Mouse (Mus musculus) spleen, postnatal 4 days (tissue): Measurements from ENCODE around the gene Hif3a.
"Not testable (repeated sequence)": the region's sequence is repeated elsewhere in the genome, so short reads cannot be mapped to it uniquely, and the experiment has no call there.

Experiments
- DNase-seq, 2 experiments: peaks; one replicate each; pipeline ENCODE4 v3.0.0; 2022; ENCODE audit warnings: low spot score in 2 of 2

Gene Hif3a

DNA sequence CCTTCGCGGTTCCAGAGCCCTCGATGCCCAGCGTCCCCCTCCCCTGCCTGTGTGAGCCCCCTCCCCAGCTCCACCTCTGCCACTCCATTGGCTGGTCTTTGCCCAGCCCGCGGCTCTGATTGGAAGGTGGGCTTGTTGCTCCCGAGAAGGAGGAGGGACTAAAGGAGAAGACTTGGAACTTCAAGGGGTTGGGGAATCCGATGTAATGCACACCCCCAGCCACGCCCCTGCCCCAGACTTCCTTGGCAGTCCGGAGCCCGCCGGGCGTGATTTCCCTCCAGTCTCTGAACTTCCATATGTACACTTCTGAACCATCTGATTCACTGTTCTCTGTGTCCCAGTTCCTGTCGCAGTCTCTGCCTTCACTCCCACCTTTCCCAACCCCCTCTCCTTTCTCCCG, at the start of gene Hif3a:
Gene Hif3a (minus strand): TSS at position 39 of the 400 bp plus-strand sequence.
- no peak for DNase-seq

DNA sequence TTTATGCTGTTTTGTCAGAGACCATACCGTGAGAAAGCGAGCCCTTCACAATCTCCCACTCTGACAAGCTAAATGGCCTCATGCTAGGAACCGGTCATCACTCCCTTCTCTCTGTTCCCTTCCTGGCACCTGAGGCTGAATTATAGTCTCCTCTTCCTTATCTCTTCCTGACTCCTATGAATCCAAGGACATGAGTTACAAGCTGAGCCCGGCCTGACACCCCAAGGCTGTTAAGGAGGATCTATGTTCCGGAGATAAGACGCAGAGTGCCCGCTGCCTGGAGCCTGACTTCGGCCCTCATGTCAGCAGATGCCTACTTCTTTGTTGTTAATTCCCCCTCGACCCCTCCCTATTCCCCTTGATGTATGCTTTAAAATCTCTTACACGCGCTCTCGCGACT, 39.4 kb upstream of the Hif3a start:
- DNase-seq = not testable (repeated sequence)

- DNase-seq = peak in 1 of 2 experiments; percentile 22
Observed at GRCm38 (mm10) chr7:17091280-17091679, 29.1 kb upstream of the Hif3a start.

- no peak for DNase-seq
Observed at GRCm38 (mm10) chr7:17090058-17090585, 27.9 kb upstream of the Hif3a start.

GRCm38 (mm10) chr7:17087731-17088130, 25.5 kb upstream of the Hif3a start:
- DNase-seq = no peak

- DNase-seq = peak in 1 of 2 experiments; percentile 14
Observed at GRCm38 (mm10) chr7:17082766-17083165, 20.5 kb upstream of the Hif3a start.

- DNase-seq = no peak
Observed at GRCm38 (mm10) chr7:17078076-17078654, 15.9 kb upstream of the Hif3a start.

- DNase-seq = no peak
Observed at GRCm38 (mm10) chr7:17076542-17076941, 14.3 kb upstream of the Hif3a start.

DNA sequence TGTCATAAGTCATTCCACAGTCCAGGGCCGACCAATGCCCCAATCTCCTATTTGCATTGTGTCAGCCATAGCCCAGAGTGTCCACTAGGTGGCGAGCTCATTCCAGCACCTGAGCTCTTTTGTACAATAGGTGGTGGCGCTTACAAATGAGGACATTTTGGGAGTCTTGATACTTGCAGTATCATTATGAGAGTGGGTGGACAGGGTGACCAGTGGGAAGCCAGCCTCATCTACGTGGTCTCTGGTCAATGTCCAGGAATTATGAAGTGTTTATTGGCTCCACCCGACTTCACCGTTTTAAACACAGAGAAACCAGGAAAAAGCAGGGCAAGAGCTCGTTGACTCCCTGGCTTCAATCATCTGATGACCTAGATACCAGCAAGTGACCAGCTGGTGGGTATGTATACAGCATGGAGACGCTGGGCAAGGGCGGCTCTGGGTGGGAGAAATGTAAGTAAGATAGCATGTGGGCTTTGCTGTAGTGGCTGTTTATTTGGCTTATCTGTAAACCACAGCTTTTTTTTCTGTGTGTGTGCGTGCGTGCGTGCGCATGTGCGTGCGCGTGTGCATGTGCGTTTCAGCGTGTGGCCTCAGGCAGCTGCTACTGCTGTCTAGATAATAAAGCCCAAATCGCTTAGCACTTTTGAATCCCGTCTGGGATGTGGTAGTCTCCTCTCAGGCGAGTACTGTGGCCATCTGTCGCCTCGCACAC, 11.8 kb upstream of the Hif3a start, which contains the start of gene Psg16:
Gene Psg16 (plus strand): TSS at position 137 of the 712 bp plus-strand sequence.
- peak; percentile 65 to 83 for DNase-seq

DNA sequence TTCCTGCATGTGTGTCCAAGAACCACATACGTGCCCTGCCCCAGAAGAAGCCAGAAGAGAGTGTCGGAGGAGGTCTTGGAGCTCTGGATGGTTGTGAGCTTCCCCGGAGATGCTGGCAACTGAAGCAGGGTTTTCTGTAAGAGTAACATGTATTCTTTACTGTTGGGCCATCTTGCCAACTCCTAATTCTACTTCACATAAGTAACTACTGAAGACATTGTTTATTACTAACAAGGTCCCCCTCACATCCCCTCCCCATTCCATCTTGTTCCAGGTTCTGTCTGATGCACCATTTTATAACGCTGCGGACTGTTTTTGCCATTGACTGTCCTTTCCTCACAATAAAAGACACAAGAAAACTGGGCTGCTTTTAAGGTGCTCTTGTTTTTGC, 11.3 kb upstream of the Hif3a start:
- DNase-seq = no peak

GRCm38 (mm10) chr7:17067651-17068050, 5.4 kb upstream of the Hif3a start:
- DNase-seq = not testable (repeated sequence)

DNA sequence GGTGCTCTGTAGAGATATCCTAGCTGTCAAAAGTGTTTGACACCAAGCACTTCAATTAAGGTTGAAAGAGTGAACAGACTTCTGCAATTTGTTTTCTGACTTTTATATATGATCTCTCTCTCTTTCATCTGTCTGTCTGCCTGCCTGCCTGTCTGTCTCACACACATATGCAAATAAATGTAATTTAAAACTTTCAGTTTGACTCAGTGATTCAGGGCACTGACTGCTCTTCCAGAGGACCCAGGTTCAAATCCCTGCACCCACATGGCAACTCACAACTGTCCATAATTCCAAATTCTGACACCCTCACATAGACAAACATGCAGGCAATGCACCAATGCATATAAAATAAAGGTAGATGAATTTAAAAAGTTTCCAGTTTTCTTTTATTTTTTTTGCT, 4.8 kb upstream of the Hif3a start:
- no peak for DNase-seq

DNA sequence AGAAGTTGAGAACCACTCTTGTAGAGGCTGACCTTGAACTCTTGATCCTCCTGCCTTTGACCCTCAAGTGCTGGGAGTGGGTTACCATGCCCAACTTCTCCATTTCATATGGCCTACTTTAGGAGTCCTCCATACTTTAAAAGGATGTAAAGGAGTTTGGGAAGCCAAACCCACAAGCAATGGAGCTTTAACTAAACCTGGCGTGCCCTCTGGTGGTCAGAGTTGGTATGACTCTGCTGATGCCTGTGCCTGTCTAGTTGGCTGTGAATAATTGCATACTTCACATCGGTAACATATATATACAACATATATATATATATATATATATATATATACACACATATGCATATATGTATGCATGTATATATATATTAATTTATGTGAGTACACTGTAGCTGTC, 4.2 kb upstream of the Hif3a start:
- DNase-seq = peak; percentile 81 to 93

- DNase-seq = no peak
Observed at GRCm38 (mm10) chr7:17065620-17066019, 3.4 kb upstream of the Hif3a start.

DNA sequence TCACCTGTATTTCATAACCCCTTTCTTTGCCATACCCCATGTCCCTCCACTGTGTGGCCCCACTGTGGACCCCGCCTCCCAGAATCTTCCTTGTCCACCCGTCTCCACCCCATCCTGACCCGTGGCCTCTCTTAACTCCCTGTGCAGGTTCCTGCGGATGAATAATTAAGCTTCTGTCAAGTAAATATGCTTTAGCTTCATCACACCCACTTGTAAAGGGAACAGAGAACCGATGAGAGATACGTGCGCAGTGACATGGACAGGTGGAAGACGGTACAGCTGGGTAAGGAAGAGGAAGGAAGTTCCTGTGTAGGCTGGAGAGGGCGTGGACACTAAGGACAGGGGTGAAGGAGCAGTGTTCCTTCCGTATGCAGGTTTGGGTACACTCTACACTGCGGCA, 618 bp upstream of the Hif3a start:
- no peak for DNase-seq

GRCm38 (mm10) chr7:17060782-17061605, 1.2 kb downstream of the Hif3a start:
- DNase-seq = peak; percentile 42 to 68

GRCm38 (mm10) chr7:17060031-17060781, 2.0 kb downstream of the Hif3a start:
- peak; percentile 92 to 96 for DNase-seq

DNA sequence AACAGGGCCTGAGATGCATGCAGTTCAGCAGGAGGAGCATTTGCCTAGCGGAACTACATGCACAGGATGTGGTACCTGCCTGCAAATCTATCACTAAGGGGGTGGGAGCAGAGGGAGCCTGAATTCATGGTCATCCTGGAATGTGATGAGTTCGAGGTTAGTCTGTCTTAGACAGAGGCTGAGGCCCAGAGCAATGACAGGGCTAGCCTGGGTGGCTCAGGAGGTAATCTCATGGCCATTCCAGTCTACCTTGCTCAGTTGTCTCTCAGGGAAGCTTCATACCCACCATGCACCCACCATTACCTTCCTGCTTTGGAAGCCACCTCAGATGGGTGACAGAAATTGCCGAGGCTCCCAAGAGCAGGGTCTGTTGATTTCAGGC, 2.8 kb downstream of the Hif3a start:
- DNase-seq = peak in 1 of 2 experiments; percentile 62

- DNase-seq = peak; percentile 55 to 78
Observed at GRCm38 (mm10) chr7:17058816-17059462, 3.3 kb downstream of the Hif3a start.

GRCm38 (mm10) chr7:17058071-17058689, 4.0 kb downstream of the Hif3a start:
- peak; percentile 78 to 88 for DNase-seq
